Mouse (Mus musculus): ENCODE measurements around the gene Vdr.

GRCm38 (mm10) chr15:97841383-97841782, 69.0 kb downstream of the Vdr start:
- no peak for TF ChIP-seq CTCF (IDR thresholded peaks at IDR 0.05; ENCODE audit: low read depth)
- no peak for TF ChIP-seq EP300 (IDR thresholded peaks at IDR 0.05; ENCODE audit: low read depth)

All from liver, embryonic 14.5 days (tissue).